Mouse (Mus musculus) layer of hippocampus, postnatal 25 days (tissue): Measurements from ENCODE around the gene Glb1l. TPM values are rescaled to one million over a fixed set of nuclear protein-coding genes. Genes with fewer than 3 reads are reported as not detected.
"Not testable (repeated sequence)": the region's sequence is repeated elsewhere in the genome, so short reads cannot be mapped to it uniquely, and the experiment has no call there.

Source experiments
- DNase-seq, 2 experiments: peaks; one replicate each; pipeline ENCODE4 v3.0.0; 2022; ENCODE audit warnings: mixed read lengths in 2 of 2, low spot score in 1 of 2; ENCODE audit errors: extremely low spot score in 1 of 2
- total RNA-seq, 2 experiments: library from RNA; stranded (reverse); gene quantifications; 2 replicates each; pipeline ENCODE4 v1.2.3; 2021

The Glb1l gene
- 10 to 100 TPM; 12.6 to 14.4 TPM for total RNA-seq

DNA sequence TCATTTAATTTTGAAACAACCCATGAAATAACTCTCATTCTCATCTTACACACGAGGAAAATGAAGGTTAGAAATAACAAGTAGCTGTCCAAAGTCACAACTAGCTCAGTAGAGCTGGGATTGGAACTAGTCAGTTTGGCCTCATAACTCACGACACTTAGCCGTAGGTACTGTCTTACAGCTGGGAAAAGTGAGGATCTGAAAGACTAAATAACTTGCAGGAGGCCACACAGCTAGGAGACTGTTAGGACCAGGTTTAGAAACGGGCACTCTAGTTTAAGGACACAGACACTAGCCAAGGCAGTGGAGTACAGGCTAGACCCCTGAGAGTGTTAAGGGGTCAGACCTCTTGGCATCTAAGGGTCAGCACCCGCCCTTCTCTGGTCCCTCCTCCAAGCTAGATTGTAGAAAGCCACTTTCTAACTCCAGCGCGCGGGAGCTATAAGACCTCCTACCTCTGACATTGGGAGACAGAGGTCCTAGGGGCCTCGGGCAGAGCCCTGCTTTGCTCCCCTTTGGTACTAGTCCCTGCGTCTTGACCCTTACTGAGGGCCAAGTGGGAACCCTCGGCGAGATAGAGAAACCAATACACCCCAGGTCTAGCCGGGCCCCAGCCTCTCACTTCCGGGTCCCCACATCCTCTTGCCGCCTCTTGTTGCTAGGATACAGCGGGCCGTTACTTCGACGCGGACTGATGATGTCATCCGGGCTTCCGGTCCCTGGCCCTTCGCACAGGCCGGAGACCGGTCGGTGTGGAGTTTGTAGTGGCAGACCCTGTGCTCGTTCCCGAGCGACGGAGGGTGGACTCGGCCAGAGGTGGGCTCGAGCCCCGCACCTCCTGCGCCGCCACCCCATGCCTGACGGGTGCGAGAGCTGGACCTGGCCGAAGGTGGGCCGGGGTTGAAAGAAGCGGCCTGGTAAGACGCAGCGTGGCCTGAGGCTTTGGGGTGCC lies at the start of gene Glb1l, which contains the start of gene Stk16:
Gene Glb1l, minus strand, starts transcription at position 678 of the 952 bp plus-strand sequence.
Gene Stk16, plus strand, starts transcription at position 703 of the 952 bp plus-strand sequence.
- DNase-seq: peak; percentile 94 to 96

DNA sequence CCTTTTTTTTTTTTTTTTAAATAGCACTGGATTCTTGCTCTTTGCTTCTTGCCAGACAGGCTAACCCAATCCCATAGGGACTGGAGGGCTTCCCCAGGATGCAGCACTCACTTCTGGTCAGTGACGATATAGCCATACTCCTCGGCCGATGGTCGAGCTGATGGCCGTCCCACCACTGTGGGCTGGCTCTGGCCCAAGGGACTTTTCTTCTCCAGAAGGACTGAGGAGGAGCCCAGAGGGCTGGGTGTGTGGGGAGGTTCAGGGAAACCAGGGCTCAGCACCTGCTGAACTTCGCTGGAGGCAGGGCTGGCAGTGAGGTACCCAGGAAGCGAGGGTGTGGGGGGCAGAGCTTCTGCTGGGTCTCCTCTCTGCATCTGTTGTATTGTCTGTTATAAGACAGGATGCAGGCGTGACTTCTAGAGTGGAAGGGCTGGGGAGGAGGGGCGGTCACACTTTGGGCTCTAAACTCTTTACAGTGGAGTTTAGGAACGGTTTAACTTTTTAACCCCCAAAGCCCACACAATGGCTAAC lies 45.0 kb upstream of the Glb1l start:
- no peak for DNase-seq

DNA sequence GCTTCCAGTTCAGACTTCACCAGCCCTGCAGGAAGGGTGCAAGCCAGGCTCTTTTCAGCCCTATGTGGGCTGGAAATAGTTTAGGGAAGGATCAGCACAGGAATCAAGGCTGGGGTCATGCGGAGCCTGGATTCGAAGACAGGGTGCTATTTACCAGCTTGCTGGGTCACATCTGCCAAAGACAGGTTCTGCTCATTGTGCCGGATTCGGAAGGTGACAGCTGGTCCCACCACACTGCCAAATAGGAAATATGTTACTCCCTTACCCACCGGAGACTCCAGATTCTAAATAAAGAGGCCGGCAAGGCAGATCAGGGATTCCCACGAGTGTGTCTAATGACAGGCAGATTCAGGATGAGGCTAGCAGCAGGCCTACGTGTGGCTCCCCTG lies 44.0 kb upstream of the Glb1l start:
- no peak for DNase-seq

DNA sequence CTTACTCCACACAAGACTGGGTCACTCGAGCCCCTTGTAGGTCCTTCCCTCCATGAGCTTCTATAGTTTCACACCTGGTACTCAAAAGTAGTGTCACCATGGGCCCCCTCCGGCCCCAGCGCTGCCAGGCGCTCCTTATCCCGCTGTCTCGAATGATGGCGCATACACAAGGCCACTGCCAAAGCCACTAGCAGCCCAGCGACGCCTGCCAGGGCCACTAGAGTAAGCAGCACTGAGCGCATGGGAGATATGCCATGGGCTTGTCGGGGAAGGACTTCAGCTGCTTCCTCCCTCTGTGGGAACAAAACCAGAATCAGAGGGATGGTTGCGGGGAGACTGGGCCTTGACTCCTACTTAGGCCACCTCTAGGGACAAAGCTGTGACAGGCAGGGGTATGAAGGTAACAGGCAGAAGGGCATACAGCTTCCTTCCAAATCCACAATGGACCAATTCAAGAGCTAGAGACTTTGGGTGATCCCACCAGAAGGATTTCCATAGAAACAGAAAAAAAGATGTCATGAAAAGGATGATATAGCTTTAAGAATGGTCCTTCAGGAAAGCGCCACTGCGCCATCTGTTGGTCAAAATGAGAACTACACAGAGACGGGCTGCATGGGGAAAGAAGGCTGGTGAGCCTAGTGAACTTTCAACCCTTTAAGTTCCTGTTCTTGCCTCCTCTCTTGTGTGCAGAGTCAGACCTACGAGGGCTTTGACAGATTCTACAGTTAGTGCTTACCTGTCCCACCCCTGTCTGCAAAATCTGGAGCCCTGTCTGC lies 43.4 kb upstream of the Glb1l start:
- DNase-seq: peak; percentile 87 to 98

DNA sequence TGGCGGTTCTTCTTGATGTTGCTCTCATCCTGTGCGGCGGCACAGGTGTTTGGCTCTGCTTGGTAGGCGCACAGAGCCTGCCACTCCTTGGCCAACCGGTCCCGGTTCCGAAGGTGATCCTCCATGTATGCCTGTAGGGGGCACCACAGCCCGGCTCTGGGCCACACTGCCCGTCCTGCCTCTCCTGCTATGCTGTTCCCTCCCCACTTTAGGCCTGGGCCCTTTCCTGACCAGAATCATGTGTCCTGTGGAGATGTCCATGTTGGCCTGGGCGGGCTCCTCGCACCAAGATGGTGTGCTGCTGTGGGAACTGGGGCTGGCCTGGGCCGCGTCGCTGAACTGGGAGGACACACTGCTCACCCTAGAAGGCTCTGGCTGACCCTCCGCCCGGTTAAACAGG lies 42.4 kb upstream of the Glb1l start:
- DNase-seq: no peak

DNA sequence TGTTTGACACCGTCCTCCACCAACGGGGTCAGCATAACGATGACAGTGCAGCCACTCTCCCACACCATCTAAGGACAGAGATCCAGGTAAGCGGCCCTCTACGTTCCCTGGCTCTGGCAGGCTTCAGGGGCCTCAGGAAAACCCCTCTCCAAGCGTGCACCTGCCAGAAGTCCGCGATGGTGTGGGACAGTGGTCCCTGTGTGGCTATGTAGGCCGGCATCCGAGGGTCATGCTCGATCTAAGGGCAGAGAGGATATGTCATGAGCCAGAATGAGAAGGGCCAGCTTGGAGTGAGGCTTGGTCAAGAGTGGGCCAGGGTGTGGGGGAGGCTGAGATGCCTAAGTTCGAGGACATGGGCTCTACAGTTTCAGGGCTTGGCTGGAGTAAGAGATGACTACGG lies 41.7 kb upstream of the Glb1l start:
- DNase-seq: no peak

DNA sequence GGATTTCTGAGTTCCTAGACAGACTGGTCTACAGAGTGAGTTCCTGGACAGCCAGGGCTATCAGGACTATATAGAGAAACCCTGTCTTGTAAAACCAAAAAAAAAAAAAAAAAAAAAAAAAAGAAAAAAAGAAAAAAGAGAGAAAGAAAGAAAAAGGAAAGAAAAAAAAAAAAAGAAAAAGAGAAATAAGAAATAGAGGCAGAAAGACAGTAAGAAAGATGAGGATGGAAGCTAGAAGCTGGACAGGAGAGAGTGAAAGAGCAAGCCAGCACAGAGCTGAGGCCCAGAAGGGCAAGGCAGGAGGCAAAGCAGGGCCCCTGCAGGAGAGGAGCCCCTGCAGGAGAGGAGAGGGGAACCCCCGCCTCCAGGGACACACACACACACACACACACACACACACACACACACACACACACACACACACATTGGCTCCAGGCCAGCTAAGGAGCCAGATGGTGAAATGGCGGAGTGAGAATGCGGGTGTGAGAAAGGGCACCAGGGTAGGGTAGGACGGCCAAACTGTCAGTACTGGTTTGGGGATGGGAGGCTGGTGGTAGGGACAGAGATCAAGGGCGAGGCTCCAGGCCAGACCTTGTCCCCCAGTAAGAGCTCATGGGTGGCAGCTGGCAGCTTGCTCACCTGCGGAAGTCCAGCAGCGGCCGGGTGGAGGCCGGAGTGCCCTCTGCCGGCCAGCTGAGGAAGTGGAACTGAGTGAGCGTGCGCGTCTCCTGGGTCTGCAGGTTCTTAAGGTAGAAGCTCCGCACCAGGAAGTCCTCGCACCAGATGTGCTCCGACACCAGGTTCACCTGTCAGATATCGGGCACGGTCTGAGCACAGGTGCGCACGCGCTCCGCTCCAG lies 40.7 kb upstream of the Glb1l start:
- peak in 1 of 2 experiments; percentile 68 for DNase-seq

DNA sequence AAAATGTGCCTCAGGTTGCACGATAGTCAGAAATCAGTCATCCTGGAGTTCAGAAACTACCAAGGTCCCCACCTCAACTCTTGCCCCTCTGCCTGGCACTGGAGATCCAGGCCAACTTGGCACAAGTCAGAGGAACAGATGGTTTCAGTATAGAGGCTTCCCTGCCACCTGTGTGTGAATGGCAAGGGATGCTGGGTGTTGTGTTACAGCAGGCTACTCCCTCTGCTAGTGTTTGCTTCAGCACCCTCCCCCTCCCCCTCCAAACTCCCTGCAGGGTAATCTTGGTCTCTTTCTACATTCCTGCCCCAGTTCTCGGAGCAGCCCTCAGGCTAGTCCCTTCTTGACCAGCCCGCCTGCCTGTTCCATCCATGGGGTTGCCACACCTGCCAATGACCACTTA lies 39.9 kb upstream of the Glb1l start:
- DNase-seq: no peak

DNA sequence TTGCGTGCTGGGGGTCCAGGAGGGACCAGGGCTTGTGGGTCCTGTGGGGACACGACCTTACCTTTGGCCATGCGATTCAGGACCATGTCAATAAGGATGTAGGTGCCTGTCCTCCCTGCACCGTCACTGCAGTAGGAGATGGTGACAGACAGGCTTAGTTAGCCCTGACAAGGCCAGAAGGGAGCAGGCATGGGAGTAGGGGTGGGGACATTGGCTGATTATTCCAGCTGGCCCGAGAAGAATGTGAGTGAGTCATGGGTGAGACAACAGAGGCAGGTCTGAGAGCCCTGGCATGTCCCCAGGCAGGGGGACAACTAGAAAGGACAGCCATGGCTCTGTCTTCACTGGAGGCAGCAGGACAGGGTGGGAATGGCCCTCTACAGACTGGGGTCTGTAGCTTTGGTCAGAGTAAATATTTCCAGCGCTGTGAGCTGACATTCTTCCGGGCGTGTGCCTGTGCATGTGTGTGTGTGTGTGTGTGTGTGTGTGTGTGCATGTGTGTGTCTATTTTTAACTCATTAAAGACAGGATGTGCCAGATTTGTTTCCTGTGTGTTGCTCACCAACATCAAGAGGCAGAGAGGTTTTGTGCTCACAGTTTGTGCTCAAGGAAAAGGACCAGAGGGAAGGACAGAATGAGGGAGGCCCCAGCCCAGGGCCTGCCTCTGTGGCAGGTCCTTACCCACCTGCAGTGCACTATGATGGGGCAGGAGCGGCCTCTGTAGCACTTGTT lies 37.6 kb upstream of the Glb1l start:
- DNase-seq: no peak

DNA sequence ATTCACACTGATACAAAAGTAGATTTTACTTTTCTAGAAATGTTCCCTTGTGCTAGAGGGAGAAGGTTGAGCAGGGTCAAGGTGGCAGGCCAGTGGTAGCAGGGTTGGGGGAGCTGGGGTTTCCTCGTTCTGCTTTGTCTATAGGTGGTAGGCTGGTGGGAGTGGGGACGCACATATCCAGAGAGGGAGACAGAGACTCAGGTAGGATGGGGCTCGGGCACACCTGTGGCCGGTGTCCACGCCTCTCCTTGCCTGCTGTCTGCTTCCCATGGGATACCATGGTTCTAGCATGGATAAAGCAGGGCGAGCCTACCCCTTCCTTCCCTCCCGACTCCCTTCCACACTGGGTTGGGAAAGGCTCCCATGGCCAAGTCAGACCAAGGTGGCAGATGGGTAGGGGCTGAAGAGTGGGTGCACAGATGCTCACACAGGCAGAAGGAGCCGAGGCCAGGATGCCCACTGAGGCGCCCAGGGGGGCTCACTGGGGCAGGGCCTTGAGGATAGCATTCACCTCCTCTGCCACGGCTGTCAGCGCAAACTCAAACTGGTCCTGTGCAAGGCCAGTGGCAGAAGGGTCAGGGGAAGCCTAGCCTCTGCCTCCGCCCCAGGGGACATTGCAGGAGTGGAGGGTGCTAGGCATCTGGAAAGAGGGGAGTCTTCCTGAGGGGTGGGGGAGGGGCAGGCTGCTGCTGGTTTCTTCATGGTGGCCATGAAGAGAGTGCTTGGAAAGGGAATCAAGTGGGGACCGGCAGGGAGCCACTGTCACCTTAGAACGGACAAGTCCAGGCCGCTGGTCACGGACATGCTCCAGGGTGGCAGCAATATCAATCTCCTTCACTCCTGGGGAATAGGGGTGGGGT lies 36.7 kb upstream of the Glb1l start:
- no peak for DNase-seq

DNA sequence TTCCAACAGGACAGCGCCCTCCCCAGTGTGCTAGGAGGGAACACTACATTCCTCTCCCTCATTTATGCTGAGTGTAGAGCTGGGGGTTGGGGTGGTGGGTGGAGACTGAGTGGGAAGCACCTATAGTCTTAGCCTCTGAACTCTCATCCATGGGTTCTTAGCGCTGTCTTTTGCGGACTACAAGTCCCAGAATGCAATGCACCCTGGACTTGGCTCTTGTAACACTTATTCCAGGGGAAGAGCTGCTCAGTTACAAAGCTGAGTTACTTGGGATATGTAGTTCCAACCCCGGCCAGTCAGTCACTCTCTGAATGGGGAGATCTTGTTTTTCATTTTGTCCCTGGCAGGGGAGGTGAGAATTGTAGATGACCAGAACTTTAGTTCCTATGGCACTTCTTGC lies 34.2 kb upstream of the Glb1l start:
- no peak for DNase-seq

DNA sequence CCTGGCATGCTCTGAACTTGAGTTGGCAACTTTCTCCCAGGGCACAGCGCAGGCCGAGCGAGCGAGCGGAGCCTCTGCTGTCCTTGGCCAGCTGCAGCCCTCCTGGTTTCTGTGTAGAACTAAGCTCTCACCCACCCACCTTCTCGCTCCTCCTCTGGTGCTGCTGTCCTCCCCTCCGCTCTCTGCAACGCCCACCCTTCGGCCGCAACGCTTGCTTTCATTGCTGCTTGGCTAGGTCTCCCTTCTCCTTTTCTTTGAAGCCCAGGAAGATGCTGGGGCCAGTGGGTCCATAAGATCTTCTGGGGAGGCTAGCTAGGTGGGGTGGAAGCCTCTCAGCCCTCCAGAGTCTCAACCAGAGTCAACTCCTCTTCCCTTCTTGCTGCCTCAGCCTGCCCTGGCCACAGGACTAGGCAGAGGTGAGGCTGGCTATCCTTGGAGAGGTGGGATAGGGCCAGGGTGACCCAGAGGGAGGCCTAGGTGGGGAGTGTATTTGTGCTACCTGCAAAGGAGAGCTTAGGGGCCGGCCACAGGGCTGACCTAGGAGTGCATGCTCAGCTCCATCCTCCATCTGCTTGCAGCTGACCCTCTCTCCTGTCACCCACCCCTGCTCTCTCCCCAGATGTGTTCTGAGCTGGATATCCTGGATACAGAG lies 33.7 kb upstream of the Glb1l start:
- DNase-seq: no peak

DNA sequence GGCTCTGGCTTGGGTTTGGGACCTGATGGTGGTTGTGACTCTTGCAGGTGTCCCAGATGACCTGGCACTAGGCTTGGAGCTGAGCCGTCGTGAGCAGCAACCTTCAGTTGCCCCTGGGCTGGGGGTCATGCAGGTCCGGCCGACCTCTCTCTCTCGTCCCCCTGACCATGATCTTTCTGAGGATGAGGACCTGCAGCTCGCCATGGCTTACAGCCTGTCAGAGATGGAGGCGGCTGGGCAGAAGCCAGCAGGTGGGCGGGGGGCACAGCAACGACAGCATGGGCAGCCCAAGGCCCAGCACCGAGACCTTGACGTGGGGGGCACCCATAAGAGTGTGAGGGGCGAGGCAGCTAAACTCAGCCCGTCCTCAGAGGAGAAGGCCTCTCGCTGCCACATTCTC lies 32.8 kb upstream of the Glb1l start:
- DNase-seq: no peak

DNA sequence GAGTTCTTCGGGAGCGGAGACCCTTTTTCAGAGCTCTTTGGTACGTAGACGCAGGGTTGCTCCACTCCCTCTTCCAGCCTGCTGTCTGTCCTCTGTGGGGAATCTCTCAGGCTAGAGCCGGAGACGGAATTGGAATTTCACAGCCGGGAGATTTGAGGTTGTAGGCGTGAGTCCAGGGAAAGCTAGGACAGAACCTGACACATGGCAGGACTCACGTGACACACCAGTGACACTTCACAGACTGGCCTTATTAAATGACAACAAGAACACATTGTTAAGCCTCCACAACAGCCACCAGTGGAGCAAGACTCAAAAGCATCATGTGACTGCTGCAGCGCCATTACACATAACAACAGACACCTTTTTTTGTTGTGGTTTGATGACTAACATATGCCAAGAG lies 29.0 kb upstream of the Glb1l start:
- no peak for DNase-seq

DNA sequence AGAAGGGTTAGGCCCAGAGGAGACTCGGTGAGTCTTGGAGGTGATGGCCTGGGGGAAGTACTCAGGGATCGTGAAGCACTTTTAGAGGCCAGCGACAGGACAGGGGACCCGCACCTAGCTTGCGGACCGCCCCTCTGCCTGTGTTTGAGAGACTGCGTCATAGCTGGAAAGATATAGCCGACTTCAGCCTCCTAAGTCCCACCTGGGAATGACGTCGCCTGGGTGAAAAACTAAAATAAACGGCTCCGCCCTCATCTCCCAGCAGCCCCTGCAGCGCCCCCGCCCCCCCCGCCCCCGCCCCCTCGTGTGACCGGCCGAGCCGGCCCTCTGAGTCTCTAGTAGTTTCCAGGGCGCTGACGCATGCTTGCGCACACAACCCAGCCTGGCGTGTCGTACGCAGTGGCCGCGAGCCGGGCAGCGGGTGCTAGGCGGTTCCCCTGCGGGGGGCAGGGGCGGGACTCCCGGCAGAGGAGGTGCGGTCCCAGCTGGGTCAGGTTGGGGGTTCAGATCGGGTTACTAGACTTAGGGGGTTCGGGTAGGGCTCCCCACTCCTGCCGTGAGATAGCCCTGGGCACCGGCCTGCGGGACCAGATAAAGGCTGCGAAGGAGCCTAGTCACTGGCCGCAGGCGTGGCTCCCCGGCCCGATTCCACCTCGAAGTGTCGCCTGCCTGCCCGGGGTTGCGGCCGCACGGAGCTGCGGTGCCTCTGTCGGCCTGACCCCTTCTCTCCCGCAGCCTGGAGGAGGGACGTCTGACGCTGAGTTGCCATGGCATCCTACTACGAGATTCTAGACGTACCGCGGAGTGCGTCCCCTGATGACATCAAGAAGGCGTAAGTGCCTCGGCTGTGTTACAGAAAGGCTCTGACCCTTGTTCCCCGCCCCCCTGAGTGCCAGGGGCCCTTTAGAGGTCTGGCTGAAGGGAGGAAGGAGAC lies 25.8 kb upstream of the Glb1l start, which contains the start of gene Dnajb2:
Gene Dnajb2, plus strand, starts transcription at position 290 of the 934 bp plus-strand sequence.
- DNase-seq: peak; percentile 62 to 71

DNA sequence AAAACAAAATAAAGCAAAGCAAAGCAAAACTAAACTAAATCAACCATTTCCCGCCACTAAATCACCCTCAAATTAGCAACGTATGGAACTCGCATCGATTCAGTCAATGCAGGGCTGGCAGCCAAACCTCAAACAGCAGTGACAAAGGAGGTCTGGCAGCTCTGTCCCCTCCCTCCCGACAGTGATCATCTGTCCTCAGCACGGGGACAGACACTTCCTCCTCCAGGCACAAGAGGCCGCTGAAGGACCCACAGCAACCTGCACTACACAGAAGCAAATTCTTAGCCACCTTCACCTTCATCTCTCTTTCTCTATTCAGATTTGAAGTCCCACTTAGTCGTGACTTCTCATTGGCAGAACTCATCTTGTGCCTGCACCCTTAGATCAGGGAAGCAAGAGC lies 24.0 kb upstream of the Glb1l start:
- DNase-seq: no peak

DNA sequence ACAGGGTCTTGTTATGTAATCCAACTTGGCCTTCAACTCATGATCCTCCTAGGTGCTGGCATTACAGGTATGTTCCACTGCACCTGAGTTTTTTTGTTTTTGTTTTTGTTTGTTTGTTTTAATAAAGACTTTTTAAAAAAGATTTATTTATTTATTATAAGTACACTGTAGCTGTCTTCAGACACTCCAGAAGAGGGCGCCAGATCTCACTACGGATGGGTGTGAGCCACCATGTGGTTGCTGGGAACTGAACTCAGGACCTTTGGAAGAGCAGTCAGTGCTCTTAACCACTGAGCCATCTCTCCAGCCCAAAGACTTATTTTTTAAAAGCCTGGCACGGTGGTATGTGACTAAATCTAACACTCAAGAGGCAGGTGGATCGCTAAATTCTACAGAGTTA lies 21.9 kb upstream of the Glb1l start:
- DNase-seq: not testable (repeated sequence)
